Mouse (Mus musculus): ENCODE measurements around the gene Dkc1. TPM values are rescaled to one million over a fixed set of nuclear protein-coding genes. Genes with fewer than 3 reads are reported as not detected.

The Dkc1 gene
- polyA plus RNA-seq (2012; rRNA removed): 2.1 and 3.0 TPM in 2 replicates

DNA sequence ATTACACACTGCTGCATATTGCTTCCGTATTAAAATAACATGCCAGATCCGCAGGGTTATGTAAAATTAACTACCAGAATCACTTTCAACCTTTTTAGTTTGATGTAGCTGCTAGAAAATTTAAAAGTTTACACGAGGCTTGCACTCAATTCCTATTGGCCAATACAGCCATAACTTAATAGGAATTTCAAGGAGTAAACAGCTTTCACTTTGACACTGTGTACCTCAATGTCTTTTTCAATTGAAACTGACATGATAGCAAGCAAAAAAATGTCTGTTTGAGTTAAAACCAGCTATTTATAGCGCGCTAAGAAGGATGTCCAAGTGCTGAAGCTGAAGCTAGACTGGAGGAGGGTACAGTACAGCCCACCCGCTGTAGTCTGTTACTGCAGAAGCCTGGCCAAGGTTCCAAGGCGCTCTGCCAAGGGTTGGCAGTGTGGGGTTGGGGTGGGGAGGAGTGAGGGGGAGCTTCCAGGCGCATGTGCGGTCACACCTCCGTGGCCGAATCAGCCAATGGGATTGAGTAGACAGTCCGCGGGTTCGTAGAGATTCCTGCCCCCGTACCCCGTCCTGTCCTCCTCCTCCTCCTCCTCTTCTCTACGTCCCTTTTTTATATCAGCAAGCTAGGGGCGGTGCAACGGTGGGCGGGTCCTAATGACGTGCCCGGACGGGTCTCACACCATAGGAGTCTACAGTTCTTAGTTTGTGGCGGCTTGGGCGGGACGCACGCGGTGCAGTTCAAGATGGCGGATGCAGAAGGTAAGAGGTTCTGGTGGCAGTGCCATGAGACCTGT is at the start of gene Dkc1:
TSS of gene Dkc1 (plus strand) at position 486 of the 794 bp plus-strand sequence.
- no peaks in the 10 kb centered on the region for H3K36me3 ChIP-seq (ENCODE audit: control insufficient read depth, insufficient read depth, low read length)
- H3K27me3 ChIP-seq (ENCODE audit: control insufficient read depth, insufficient read depth, low read length): no peaks in the 10 kb centered on the region
- H3K4me1 ChIP-seq (ENCODE audit: control insufficient read depth, insufficient read depth, low read length): no peaks in the 10 kb centered on the region
- TF ChIP-seq CTCF (IDR thresholded peaks at IDR 0.05; ENCODE audit: control insufficient read depth, insufficient read depth, insufficient replicate concordance, low read depth, low read length): no peak
- TF ChIP-seq POLR2A (IDR thresholded peaks at IDR 0.05; ENCODE audit: control insufficient read depth, low read depth, low read length): peak; percentile 27; the same call in 1 of the 2 replicates
- H3K4me3 ChIP-seq (ENCODE audit: control insufficient read depth, low read depth, low read length): peak within 1 kb of the TSS; percentile 90
- H3K27ac ChIP-seq (ENCODE audit: control insufficient read depth, insufficient read depth, low read depth, low read length): peak within 1 kb of the TSS; percentile 60

DNA sequence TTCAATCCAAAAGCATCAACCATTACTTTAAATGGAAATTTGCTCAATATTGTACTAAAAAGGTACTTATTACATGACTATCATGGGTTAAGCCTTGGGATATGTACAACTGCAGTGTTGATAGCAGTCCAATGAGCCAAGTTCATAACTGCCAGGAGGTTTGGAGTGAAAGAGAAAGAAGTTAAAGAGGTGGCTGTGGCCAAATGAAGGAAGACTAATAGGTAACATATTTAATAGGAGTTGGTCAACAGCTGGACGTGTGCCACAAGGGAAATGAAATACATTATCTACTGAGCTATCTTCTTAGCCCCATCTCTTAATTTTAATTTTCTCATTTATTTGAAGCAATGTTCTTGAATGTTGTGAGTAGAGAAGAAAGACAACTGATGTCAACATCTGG is 49.7 kb upstream of the Dkc1 start:
- Histone ChIP-seq H3K27me3 (ENCODE audit: control insufficient read depth, insufficient read depth, low read length) (no peaks in the 10 kb centered on the region), H3K4me3 (ENCODE audit: control insufficient read depth, low read depth, low read length) (no peak overlapping the region), H3K36me3 (ENCODE audit: control insufficient read depth, insufficient read depth, low read length) (no peaks in the 10 kb centered on the region), H3K4me1 (ENCODE audit: control insufficient read depth, insufficient read depth, low read length) (no peaks in the 10 kb centered on the region), H3K27ac (ENCODE audit: control insufficient read depth, insufficient read depth, low read depth, low read length) (no peak overlapping the region)
- no peak for TF ChIP-seq POLR2A (IDR thresholded peaks at IDR 0.05; ENCODE audit: control insufficient read depth, low read depth, low read length)
- no peak for TF ChIP-seq CTCF (IDR thresholded peaks at IDR 0.05; ENCODE audit: control insufficient read depth, insufficient read depth, insufficient replicate concordance, low read depth, low read length)

DNA sequence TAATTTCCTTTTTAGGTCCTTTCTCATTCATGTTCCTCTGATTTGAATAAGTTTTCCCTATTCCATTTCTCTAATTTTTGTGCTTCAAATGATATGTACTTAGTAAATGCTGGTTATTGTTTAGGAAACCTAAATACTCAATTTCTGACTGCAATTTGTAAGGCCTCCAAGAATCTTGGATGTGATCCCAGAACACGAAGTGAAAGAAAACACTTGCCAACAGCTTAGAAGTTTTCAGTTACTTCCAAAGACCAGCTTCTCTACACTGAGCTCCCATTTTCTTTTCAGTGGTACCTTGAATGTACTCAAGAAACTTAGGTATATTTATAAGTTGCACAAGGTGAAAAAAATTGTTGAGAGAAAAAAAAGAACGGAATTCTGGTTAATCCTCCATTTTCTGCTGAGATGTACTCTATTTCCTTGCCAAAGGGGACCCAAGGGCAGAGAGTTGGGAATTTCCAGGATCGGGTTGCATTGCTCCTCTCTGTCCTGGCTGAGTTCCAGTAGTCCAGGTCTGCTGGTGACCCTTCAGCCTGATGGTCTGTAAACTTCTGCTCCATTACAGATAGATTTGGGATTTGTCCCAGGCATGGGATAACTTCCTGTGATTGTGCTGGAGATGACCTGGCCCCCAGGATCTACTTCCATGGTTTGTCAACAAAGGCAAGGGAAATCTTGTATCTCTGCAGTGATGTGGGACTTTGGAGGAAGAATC is 48.6 kb upstream of the Dkc1 start:
- no peak overlapping the region for H3K27ac ChIP-seq (ENCODE audit: control insufficient read depth, insufficient read depth, low read depth, low read length)
- TF ChIP-seq POLR2A (IDR thresholded peaks at IDR 0.05; ENCODE audit: control insufficient read depth, low read depth, low read length): no peak
- H3K4me3 ChIP-seq (ENCODE audit: control insufficient read depth, low read depth, low read length): no peak overlapping the region
- no peaks in the 10 kb centered on the region for H3K27me3 ChIP-seq (ENCODE audit: control insufficient read depth, insufficient read depth, low read length)
- H3K4me1 ChIP-seq (ENCODE audit: control insufficient read depth, insufficient read depth, low read length): no peaks in the 10 kb centered on the region
- no peaks in the 10 kb centered on the region for H3K36me3 ChIP-seq (ENCODE audit: control insufficient read depth, insufficient read depth, low read length)

DNA sequence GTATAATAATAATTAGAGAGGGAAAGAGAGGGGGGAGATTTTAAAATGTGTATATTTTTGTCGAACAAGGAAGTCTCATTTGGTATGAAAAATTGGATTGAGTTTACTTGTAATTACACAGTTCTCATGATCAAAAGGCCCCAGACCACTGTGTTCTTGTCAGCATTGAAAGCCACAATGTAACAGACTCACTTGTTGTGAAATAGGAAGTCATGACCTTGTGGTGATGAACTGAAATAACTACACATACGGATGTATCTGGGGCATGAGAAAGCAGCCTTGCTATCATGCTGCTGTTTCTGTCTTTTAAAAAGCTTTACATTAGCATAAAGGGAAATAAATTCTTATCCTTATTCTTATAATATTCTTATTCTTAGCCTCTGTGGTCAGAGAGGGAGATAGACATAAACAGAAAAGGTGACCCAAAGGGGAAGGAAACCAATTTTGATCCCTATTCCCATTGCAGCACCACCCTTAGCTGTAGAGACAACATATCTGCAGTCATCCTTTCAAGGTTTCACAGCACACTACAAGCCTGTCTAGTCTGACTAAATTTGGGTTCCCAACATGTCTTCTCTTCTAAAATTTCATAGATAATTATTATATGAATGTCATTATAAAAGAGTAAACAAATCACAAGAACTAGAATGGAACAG is 39.4 kb upstream of the Dkc1 start:
- Histone ChIP-seq H3K4me1 (ENCODE audit: control insufficient read depth, insufficient read depth, low read length) (no peaks in the 10 kb centered on the region), H3K4me3 (ENCODE audit: control insufficient read depth, low read depth, low read length) (no peak overlapping the region), H3K27me3 (ENCODE audit: control insufficient read depth, insufficient read depth, low read length) (no peaks in the 10 kb centered on the region), H3K36me3 (ENCODE audit: control insufficient read depth, insufficient read depth, low read length) (no peaks in the 10 kb centered on the region), H3K27ac (ENCODE audit: control insufficient read depth, insufficient read depth, low read depth, low read length) (no peak overlapping the region)
- TF ChIP-seq POLR2A (IDR thresholded peaks at IDR 0.05; ENCODE audit: control insufficient read depth, low read depth, low read length) (no peak), CTCF (IDR thresholded peaks at IDR 0.05; ENCODE audit: control insufficient read depth, insufficient read depth, insufficient replicate concordance, low read depth, low read length) (no peak)

DNA sequence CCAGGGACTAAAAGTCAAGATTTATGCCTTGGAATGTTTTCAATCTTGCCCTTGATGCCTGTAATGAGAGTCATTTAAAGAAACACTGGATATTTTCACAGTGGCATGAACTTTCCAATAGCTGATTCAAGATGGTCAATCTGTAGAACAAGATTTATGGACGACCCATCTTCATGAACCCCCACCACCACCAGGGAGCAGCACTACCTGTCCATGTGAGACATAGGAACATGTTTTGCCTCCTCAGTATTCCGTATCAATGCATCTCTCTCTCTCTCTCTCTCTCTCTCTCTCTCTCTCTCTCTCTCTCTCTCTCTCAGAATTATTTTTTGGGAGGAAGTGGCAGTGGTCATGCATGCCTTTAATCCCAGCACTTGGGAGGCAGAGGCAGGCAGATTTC is 13.3 kb upstream of the Dkc1 start:
- H3K27me3 ChIP-seq (ENCODE audit: control insufficient read depth, insufficient read depth, low read length): no peaks in the 10 kb centered on the region
- H3K27ac ChIP-seq (ENCODE audit: control insufficient read depth, insufficient read depth, low read depth, low read length): no peak overlapping the region
- no peak for TF ChIP-seq POLR2A (IDR thresholded peaks at IDR 0.05; ENCODE audit: control insufficient read depth, low read depth, low read length)
- no peak for TF ChIP-seq CTCF (IDR thresholded peaks at IDR 0.05; ENCODE audit: control insufficient read depth, insufficient read depth, insufficient replicate concordance, low read depth, low read length)
- no peak overlapping the region for H3K4me3 ChIP-seq (ENCODE audit: control insufficient read depth, low read depth, low read length)
- no peaks in the 10 kb centered on the region for H3K4me1 ChIP-seq (ENCODE audit: control insufficient read depth, insufficient read depth, low read length)
- H3K36me3 ChIP-seq (ENCODE audit: control insufficient read depth, insufficient read depth, low read length): no peaks in the 10 kb centered on the region

DNA sequence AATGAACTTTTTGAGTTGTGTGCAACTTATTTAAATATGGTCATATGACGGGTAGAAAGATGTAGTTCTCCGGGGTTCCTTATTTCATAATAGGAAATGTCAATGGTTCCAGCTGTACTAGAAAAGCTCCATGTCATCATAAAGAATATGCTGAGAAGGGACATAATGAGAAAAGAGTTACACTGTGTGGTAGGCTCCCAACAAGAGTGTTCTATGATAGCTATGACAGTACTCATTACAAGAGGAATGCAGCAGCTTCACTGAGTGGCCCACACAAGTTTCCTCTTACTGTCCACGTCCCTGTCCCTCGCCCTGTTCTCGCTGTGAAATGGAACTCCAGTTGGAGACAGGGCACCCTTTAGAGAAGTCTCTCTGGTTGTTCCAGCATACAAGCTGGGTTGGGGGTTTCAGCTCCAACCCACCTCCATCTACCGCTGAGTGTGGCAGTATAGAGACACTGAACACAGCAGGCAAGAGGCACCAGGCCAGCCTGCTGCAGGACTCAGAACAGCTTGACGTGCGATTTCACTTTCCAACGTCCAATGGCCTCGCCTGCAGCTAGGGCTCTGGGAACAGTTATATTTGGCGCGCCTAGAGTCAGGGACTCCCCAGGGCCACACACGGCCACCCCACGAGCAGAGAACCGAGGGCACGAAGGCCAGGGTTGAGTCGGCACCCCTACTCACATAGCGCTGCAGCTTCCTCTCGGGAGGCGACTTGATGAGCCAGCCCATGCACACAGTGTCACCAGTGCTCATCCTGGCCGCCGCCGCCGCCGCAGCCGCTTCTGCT is 11.5 kb upstream of the Dkc1 start:
- H3K27me3 ChIP-seq (ENCODE audit: control insufficient read depth, insufficient read depth, low read length): no peaks in the 10 kb centered on the region

More for the DNA sequence above, 11.5 kb upstream of the Dkc1 start:
- TF ChIP-seq POLR2A (IDR thresholded peaks at IDR 0.05; ENCODE audit: control insufficient read depth, low read depth, low read length) (no peak), CTCF (IDR thresholded peaks at IDR 0.05; ENCODE audit: control insufficient read depth, insufficient read depth, insufficient replicate concordance, low read depth, low read length) (no peak)
- Histone ChIP-seq H3K27ac (ENCODE audit: control insufficient read depth, insufficient read depth, low read depth, low read length) (no peak overlapping the region), H3K4me3 (ENCODE audit: control insufficient read depth, low read depth, low read length) (peak overlapping the region; percentile 78), H3K4me1 (ENCODE audit: control insufficient read depth, insufficient read depth, low read length) (no peaks in the 10 kb centered on the region), H3K36me3 (ENCODE audit: control insufficient read depth, insufficient read depth, low read length) (no peaks in the 10 kb centered on the region)

Measured in testis, adult 2 months (tissue).